Mouse (Mus musculus) forebrain, embryonic 14.5 days (tissue): Measurements from ENCODE around the gene Cpped1. TPM values are rescaled to one million over a fixed set of nuclear protein-coding genes. Genes with fewer than 3 reads are reported as not detected.

Experiments used
- ATAC-seq: fragments of 200-750 bp; cut with Nextera tagmentation; 2 replicates; pipeline ENCODE4 v1.8.0; 2017; ENCODE audit warnings: mild to moderate bottlenecking, moderate library complexity
- DNase-seq: peaks from one replicate; pipeline ENCODE4 v3.0.0-alpha.2; 2015; ENCODE audit warnings: low spot score
- H3K27ac ChIP-seq: fragments of 300-500 bp; sonication (generic); 2 replicates; pipeline ENCODE4 v1.5.1; 2014; ENCODE audit warnings: low read depth, mild to moderate bottlenecking, control low read depth, low read length, moderate library complexity
- H3K27me3 ChIP-seq: fragments of 300-500 bp; sonication (generic); replicated peaks from 2 replicates; pipeline ENCODE4 v1.6.1; 2014; ENCODE audit warnings: low read length, control low read depth, mixed read lengths; ENCODE audit not compliant: control insufficient read depth, insufficient read depth
- H3K36me3 ChIP-seq: fragments of 300-500 bp; sonication (generic); 2 replicates; pipeline ENCODE4 v1.6.1; 2014; ENCODE audit warnings: low read length, control low read depth; ENCODE audit not compliant: control insufficient read depth, insufficient read depth
- H3K4me1 ChIP-seq: fragments of 300-500 bp; sonication (generic); 2 replicates; pipeline ENCODE4 v1.6.1; 2014; ENCODE audit warnings: antibody characterized with exemption, low read length, control low read depth; ENCODE audit not compliant: control insufficient read depth, insufficient read depth
- H3K4me2 ChIP-seq: fragments of 300-500 bp; sonication (generic); 2 replicates; pipeline ENCODE4 v1.6.1; 2014; ENCODE audit warnings: mild to moderate bottlenecking, control low read depth, low read length
- H3K4me3 ChIP-seq: fragments of 300-500 bp; sonication (generic); 2 replicates; pipeline ENCODE4 v1.5.1; 2014; ENCODE audit warnings: low read depth, low read length, control low read depth
- H3K9ac ChIP-seq: fragments of 300-500 bp; sonication (generic); 2 replicates; pipeline ENCODE4 v1.6.1; 2014; ENCODE audit warnings: mild to moderate bottlenecking, low read length, control low read depth, moderate library complexity
- H3K9me3 ChIP-seq: fragments of 300-500 bp; sonication (generic); replicated peaks from 2 replicates; pipeline ENCODE4 v1.6.1; 2016; ENCODE audit warnings: low read length, control low read depth, mixed read lengths; ENCODE audit not compliant: control insufficient read depth
- WGBS: fragments of 180-500 bp; shearing (Covaris S2); extraction: QIAGEN DNeasy Blood & Tissue Kit; methylation state at CpG from one replicate; pipeline ENCODE4 v1.1.7; 2014; 5-methylcytosine and 5-hydroxymethylcytosine counted together
- polyA plus RNA-seq: library from polyadenylated mRNA; unstranded; fragments of >200 nt; fragmentation: Nextera tagmentation; extraction: Ambion mirVana; gene quantifications from 2 replicates; pipeline ENCODE4 v1.2.1, GENCODE M21; 2014

Cpped1 gene
- polyA plus RNA-seq, 1 experiment from 2014 or later, result 19.8 TPM

GRCm38 (mm10) chr16:11794628-11795027, 114.6 kb downstream of the Cpped1 start:
- H3K4me2 ChIP-seq, result no peak overlapping the region
- 61% methylated on average over 4 of the region's 4 CpGs for WGBS
- H3K36me3 ChIP-seq, result no peaks in the 10 kb centered on the region
- H3K9ac ChIP-seq, result no peak overlapping the region
- no peak overlapping the region for H3K4me3 ChIP-seq
- H3K27ac ChIP-seq, result no peak overlapping the region
- H3K27me3 ChIP-seq, result no peaks in the 10 kb centered on the region
- no peaks in the 10 kb centered on the region for H3K4me1 ChIP-seq
- no peaks in the 10 kb centered on the region for H3K9me3 ChIP-seq
- no peak for ATAC-seq
- DNase-seq, result no peak

- no peak for ATAC-seq
- 3% methylated on average over 2 of the region's 2 CpGs for WGBS
- H3K4me3 ChIP-seq, result no peak overlapping the region
Measured at GRCm38 (mm10) chr16:11793391-11793790, 115.9 kb downstream of the Cpped1 start.

GRCm38 (mm10) chr16:11790476-11790875, 118.8 kb downstream of the Cpped1 start:
- 94% methylated on average over 3 of the region's 3 CpGs for WGBS

More at GRCm38 (mm10) chr16:11793391-11793790, 115.9 kb downstream of the Cpped1 start:
- H3K27ac ChIP-seq, result no peak overlapping the region
- no peaks in the 10 kb centered on the region for H3K36me3 ChIP-seq
- H3K9ac ChIP-seq, result no peak overlapping the region
- no peaks in the 10 kb centered on the region for H3K9me3 ChIP-seq
- no peak overlapping the region for H3K4me2 ChIP-seq
- DNase-seq, result no peak
- H3K4me1 ChIP-seq, result no peaks in the 10 kb centered on the region
- no peaks in the 10 kb centered on the region for H3K27me3 ChIP-seq

GRCm38 (mm10) chr16:11785806-11786205, 123.4 kb downstream of the Cpped1 start:
- H3K4me2 ChIP-seq, result no peak overlapping the region
- DNase-seq, result no peak

More at GRCm38 (mm10) chr16:11790476-11790875, 118.8 kb downstream of the Cpped1 start:
- DNase-seq, result no peak
- Histone ChIP-seq H3K4me3 (no peak overlapping the region), H3K4me1 (no peaks in the 10 kb centered on the region), H3K9me3 (no peaks in the 10 kb centered on the region), H3K27me3 (no peaks in the 10 kb centered on the region), H3K4me2 (no peak overlapping the region), H3K9ac (no peak overlapping the region), H3K36me3 (no peaks in the 10 kb centered on the region), H3K27ac (no peak overlapping the region)
- ATAC-seq, result no peak

GRCm38 (mm10) chr16:11784354-11784753, 124.9 kb downstream of the Cpped1 start:
- ATAC-seq (no peak), DNase-seq (no peak)
- H3K27me3 ChIP-seq, result no peaks in the 10 kb centered on the region
- H3K4me2 ChIP-seq, result no peak overlapping the region
- WGBS, result 53% methylated on average over 4 of the region's 4 CpGs
- H3K9me3 ChIP-seq, result no peaks in the 10 kb centered on the region
- no peaks in the 10 kb centered on the region for H3K36me3 ChIP-seq
- no peak overlapping the region for H3K4me3 ChIP-seq
- no peak overlapping the region for H3K9ac ChIP-seq
- H3K4me1 ChIP-seq, result no peaks in the 10 kb centered on the region
- H3K27ac ChIP-seq, result no peak overlapping the region

More at GRCm38 (mm10) chr16:11785806-11786205, 123.4 kb downstream of the Cpped1 start:
- H3K9ac ChIP-seq, result no peak overlapping the region
- H3K27me3 ChIP-seq, result no peaks in the 10 kb centered on the region
- no peak for ATAC-seq
- H3K4me1 ChIP-seq, result no peaks in the 10 kb centered on the region
- 85% methylated on average over 4 of the region's 4 CpGs for WGBS
- H3K4me3 ChIP-seq, result no peak overlapping the region
- no peaks in the 10 kb centered on the region for H3K36me3 ChIP-seq
- no peaks in the 10 kb centered on the region for H3K9me3 ChIP-seq
- no peak overlapping the region for H3K27ac ChIP-seq

- no peak overlapping the region for H3K9ac ChIP-seq
- H3K4me2 ChIP-seq, result no peak overlapping the region
- H3K4me1 ChIP-seq, result no peaks in the 10 kb centered on the region
Measured at GRCm38 (mm10) chr16:11783337-11783736, 125.9 kb downstream of the Cpped1 start.

GRCm38 (mm10) chr16:11782082-11782481, 127.2 kb downstream of the Cpped1 start:
- Histone ChIP-seq H3K36me3 (no peaks in the 10 kb centered on the region), H3K27me3 (no peaks in the 10 kb centered on the region), H3K4me3 (no peak overlapping the region), H3K9me3 (no peaks in the 10 kb centered on the region), H3K4me2 (no peak overlapping the region), H3K4me1 (no peaks in the 10 kb centered on the region), H3K27ac (no peak overlapping the region; the same call in 1 of the 2 replicates), H3K9ac (no peak overlapping the region)
- no peak; the same call in 1 of the 2 replicates for ATAC-seq
- DNase-seq, result peak; percentile 34
- 38% methylated on average over 2 of the region's 2 CpGs for WGBS

More at GRCm38 (mm10) chr16:11783337-11783736, 125.9 kb downstream of the Cpped1 start:
- Histone ChIP-seq H3K36me3 (no peaks in the 10 kb centered on the region), H3K27me3 (no peaks in the 10 kb centered on the region), H3K4me3 (no peak overlapping the region), H3K9me3 (no peaks in the 10 kb centered on the region), H3K27ac (no peak overlapping the region)
- no peak for DNase-seq
- no peak for ATAC-seq

- ATAC-seq (no peak), DNase-seq (no peak)
- 87% methylated on average over 9 of the region's 9 CpGs for WGBS
- H3K4me1 ChIP-seq, result no peaks in the 10 kb centered on the region
- H3K4me3 ChIP-seq, result no peak overlapping the region
- H3K4me2 ChIP-seq, result no peak overlapping the region
- no peak overlapping the region for H3K9ac ChIP-seq
- H3K27ac ChIP-seq, result no peak overlapping the region
- no peaks in the 10 kb centered on the region for H3K9me3 ChIP-seq
- no peaks in the 10 kb centered on the region for H3K36me3 ChIP-seq
- no peaks in the 10 kb centered on the region for H3K27me3 ChIP-seq
Measured at GRCm38 (mm10) chr16:11778715-11779460, 130.4 kb downstream of the Cpped1 start.

- Histone ChIP-seq H3K27ac (no peak overlapping the region), H3K9ac (no peak overlapping the region), H3K4me1 (no peaks in the 10 kb centered on the region), H3K9me3 (no peaks in the 10 kb centered on the region), H3K4me3 (no peak overlapping the region), H3K36me3 (no peaks in the 10 kb centered on the region), H3K4me2 (no peak overlapping the region), H3K27me3 (no peaks in the 10 kb centered on the region)
- ATAC-seq (no peak), DNase-seq (no peak)
- WGBS, result 85% methylated on average over 5 of the region's 5 CpGs
Measured at GRCm38 (mm10) chr16:11778191-11778590, 131.1 kb downstream of the Cpped1 start.
